Mouse (Mus musculus) mature B cell (primary cell): ENCODE measurements around the gene Rec114.

Experiments
- in situ Hi-C: fragments of 300-500 bp; cut with MboI; formaldehyde crosslinking; loops from 2 replicates; pipeline ENCODE4 v1.14.3; 2019

Gene Rec114

GRCm38 (mm10) chr9:58662007-58662406, 81.8 kb downstream of the Rec114 start:
- in situ Hi-C loops, result no loop called here

GRCm38 (mm10) chr9:58660673-58661072, 83.1 kb downstream of the Rec114 start:
- in situ Hi-C loops, result no loop called here

GRCm38 (mm10) chr9:58659989-58660388, 83.8 kb downstream of the Rec114 start:
- in situ Hi-C loops, result no loop called here

- in situ Hi-C loops, result no loop called here
These were observed 84.4 kb downstream of the Rec114 start for GRCm38 (mm10) chr9:58659331-58659730.

- in situ Hi-C loops, result no loop called here
These were observed 85.0 kb downstream of the Rec114 start for GRCm38 (mm10) chr9:58658596-58659309.

GRCm38 (mm10) chr9:58657735-58658512, 85.8 kb downstream of the Rec114 start:
- in situ Hi-C loops, result no loop called here

DNA sequence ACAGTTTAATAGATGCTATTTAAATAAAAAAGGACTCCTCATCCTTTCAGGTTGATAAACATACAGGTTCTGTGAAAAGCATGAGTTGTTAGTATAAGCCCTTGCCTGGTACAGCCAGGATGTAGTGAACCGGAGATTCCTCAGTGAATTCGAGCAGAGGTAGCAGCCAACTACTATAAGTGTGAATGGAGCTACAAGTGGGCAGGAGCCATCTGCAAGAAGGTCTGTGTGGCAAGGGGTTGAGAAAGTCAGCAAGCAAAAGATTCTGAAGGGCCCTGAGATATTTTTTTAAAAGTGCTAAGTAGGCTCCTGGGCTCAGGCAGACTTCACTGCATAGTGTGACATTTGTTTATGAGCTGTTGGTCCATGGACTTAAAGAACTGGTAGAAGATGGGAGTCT, 86.9 kb downstream of the Rec114 start:
- in situ Hi-C loops, result no loop called here

DNA sequence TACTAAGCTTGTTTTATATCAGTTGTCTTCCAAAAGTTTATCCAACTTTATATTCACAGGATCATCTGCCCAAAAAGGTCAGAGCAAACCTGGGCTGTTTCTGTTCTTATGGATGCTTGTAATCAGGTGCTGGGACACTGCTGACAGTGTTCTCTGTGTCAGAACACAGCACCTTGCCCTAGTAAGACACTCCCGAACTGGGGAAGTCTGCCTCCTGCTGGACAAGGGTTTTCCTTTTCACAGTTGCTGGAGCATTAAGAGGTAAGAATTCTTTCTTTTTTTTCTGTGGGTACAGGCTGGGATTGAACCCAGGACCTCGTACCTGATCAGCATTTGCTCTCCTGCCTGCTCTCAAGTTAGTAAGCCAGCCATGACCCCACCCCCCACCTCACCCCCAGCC, 87.4 kb downstream of the Rec114 start:
- in situ Hi-C loops, result no loop called here

DNA sequence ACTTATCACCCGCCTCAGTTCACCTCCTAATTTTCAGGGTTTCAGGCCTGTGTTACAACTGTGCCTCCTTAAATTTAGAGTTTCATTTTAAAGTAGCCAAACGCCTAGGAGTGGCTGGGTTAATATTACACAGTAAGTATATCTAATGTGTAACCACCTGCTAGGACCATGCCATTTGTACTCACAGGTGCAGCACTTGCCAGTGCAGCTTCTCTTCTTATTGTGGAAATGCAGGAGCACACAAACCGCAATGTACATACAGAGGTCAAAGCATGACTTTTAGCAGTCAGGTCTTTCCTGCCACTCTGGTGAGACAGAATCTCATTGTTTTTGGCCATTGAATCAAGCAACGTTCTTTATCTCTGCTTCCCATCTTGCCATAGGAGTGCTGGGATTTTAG, 89.3 kb downstream of the Rec114 start:
- in situ Hi-C loops, result no loop called here

GRCm38 (mm10) chr9:58651993-58652392, 91.8 kb downstream of the Rec114 start:
- in situ Hi-C loops, result no loop called here

GRCm38 (mm10) chr9:58649265-58649626, 94.5 kb downstream of the Rec114 start:
- in situ Hi-C loops, result no loop called here

GRCm38 (mm10) chr9:58648406-58649264, 95.1 kb downstream of the Rec114 start:
- in situ Hi-C loops, result no loop called here

GRCm38 (mm10) chr9:58630441-58630840, 113.3 kb downstream of the Rec114 start:
- in situ Hi-C loops, result no loop called here

DNA sequence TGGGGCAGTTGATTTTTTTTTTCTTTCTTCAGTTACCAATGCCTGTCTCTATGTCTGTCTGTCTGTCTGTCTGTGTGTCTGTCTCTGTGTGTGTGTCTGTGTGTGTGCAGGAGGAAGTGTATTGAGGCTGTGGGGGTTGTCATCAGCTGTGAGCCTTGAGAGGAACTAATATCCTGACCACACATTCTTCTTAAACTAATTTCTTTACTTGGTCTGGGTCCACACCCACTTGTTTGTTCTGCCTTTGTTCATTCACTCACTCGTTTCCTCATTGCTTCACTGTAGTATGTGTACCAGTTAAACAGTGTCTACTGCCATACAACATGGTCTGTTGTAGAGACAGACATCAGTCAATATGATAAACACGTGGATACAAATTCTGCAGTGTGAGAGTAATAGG, 116.6 kb downstream of the Rec114 start:
- in situ Hi-C loops, result no loop called here

DNA sequence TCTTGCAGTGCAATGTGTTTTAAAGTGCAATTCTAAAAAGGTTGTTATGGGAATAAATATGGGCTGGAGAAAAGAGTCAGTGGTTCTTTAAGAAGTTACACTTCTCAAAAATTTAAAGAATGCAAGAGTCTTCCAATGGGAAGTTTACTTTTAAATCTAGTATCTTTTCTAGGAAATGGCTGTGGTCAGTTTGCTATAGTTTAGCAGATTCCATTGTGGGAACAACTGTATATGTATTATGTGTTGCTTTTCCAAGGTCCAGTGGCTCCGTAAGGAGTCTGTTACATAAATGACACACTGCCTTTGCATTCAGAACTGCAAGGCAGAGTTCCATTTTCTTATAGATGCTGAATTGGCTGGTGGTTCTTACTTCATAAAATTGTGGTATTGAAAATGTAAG, 120.8 kb downstream of the Rec114 start:
- in situ Hi-C loops, result no loop called here

DNA sequence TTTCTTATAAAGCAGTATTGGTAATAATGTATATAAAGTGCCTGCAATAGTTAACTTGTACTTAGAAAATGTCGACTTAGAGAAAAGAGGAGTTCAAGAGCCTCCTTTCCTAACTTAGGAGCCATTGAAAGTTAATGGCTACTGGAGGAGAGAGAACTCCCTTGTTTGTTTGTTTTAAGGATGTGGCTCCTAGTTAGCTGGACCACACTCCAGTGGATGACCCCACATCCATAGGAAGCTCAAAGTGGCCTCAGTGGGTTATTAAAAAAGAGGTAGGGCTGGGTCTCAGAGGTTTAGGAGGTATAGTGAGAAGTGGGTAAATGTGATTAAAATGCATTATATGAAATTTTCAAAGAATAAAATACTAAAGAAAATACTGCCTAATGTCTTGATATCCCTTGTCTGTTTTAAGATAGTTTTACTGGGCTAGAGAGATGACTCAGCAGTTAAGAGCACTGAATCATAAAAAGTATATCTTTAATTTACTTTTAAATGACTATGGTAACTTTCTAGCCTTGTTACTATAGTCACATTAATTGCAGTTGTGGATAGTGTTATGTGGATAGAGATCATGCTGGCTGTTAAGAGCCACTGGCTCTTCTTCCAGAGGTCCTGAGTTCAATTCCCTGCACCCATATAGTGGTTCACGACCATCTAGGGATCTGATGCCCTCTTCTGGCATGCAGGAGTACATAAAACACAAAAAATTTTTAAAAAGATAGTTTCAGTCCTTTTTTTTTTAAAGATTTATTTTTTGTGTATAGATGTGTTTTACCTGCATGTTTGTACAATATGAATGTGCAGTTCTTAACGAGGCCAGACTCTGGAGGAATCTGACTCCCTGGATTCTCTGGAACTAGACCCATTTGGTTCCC, 128.5 kb downstream of the Rec114 start:
- in situ Hi-C loops, result no loop called here

- in situ Hi-C loops, result no loop called here
These were observed 130.0 kb downstream of the Rec114 start for GRCm38 (mm10) chr9:58613790-58614189.
